Mouse (Mus musculus) erythroblast, embryonic 14.5 days (primary cell): ENCODE data around the gene Aimp1. TPM values are rescaled to one million over a fixed set of nuclear protein-coding genes. Genes with fewer than 3 reads are reported as not detected.

Source experiments
- H3K27me3 ChIP-seq: 2 replicates; pipeline ENCODE4 v1.6.1; 2012; ENCODE audit warnings: inconsistent platforms; ENCODE audit not compliant: control insufficient read depth
- H3K36me3 ChIP-seq: 2 replicates; pipeline ENCODE4 v1.6.1; 2012; ENCODE audit warnings: mild to moderate bottlenecking, inconsistent platforms; ENCODE audit not compliant: control insufficient read depth
- H3K4me1 ChIP-seq: 2 replicates; pipeline ENCODE4 v1.6.1; 2012; ENCODE audit warnings: inconsistent platforms; ENCODE audit not compliant: control insufficient read depth
- H3K4me3 ChIP-seq: replicated peaks from 2 replicates; pipeline ENCODE3; 2012; ENCODE audit warnings: moderate library complexity, mild to moderate bottlenecking, inconsistent platforms
- H3K9me3 ChIP-seq: 2 replicates; pipeline ENCODE4 v1.6.1; 2012; ENCODE audit warnings: low read length, inconsistent platforms, mixed read lengths; ENCODE audit not compliant: control insufficient read depth
- GATA1 ChIP-seq: IDR thresholded peaks from 2 replicates; pipeline ENCODE4 v1.6.1; 2012; ENCODE audit warnings: low read length, inconsistent platforms, mixed read lengths
- TAL1 ChIP-seq: IDR thresholded peaks from 3 replicates; pipeline ENCODE4 v1.6.1; 2012; ENCODE audit warnings: low read length, inconsistent platforms, mixed read lengths
- polyA plus RNA-seq: library from polyadenylated mRNA; stranded (reverse); fragments of >175 nt; gene quantifications from 2 replicates; pipeline ENCODE4 v1.2.3, GENCODE M21; 2012

Gene Aimp1
- polyA plus RNA-seq, 1 experiment, result 2.1 TPM

DNA sequence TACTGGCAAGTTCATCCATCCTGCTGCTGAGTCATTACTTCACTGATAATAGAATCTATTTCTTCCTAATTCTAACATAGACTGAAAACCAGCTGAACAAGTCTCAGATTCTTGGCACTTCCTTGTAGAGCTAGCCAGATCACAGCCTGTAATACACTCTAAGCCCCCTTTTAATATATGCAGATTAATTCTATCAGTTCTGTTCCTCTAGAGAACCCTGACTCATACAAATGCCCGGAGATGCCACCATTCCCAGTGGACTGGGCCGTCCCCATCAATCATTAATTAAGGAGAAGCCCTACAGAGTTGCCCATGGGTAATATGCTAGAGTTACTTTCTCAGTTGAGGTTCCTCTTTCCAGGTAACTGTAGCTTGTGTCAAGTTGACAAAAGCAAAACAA is 28.2 kb downstream of the Aimp1 start:
- peaks cover 23% of the 10 kb centered on the region for H3K36me3 ChIP-seq
- TF ChIP-seq GATA1, result no peak
- no peak for TF ChIP-seq TAL1
- no peaks in the 10 kb centered on the region for H3K4me1 ChIP-seq
- no peaks in the 10 kb centered on the region for H3K27me3 ChIP-seq
- no peak overlapping the region for H3K4me3 ChIP-seq
- H3K9me3 ChIP-seq, result no peaks in the 10 kb centered on the region

DNA sequence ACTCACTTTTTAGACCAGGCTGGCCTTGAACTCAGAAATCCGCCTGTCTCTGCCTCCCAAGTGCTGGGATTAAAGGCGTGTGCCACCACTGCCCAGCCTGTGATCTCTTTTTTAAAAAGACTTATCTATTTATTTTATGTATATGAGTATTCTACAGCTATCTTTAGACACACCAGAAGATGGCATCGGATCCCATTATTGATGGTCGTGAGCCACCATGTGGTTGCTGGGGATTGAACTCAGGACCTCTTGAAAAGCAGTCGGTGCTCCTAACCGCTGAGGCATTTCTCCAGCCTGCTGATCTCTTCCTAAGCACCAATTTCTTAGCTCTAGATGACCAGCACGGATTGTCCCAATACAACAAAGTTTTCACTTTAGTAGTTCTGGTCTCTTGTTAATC is 30.2 kb downstream of the Aimp1 start:
- Histone ChIP-seq H3K36me3 (peaks cover 3% of the 10 kb centered on the region), H3K4me1 (no peaks in the 10 kb centered on the region), H3K4me3 (no peak overlapping the region), H3K9me3 (no peaks in the 10 kb centered on the region), H3K27me3 (no peaks in the 10 kb centered on the region)
- TF ChIP-seq TAL1 (no peak), GATA1 (no peak)

DNA sequence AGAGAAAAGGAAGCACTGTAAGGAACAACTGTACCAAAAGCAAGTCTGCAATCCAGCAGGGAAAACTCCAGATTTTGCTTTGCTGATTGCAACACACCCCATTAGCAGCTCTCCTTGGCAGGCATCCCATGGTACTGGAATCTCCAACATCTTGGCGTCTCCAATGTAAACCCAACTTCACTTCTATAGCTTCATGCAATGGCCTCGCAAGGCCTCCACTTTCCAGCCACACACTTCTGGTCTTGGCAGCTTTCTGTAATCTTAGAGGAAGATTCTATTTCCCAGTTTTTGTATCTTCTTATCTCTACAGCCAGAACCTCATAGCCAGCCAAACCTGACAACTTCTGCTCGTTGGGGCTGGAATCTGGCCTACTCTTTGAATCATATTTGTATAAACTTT is 32.4 kb downstream of the Aimp1 start:
- H3K9me3 ChIP-seq, result no peaks in the 10 kb centered on the region
- H3K36me3 ChIP-seq, result no peaks in the 10 kb centered on the region
- H3K4me1 ChIP-seq, result no peaks in the 10 kb centered on the region
- H3K27me3 ChIP-seq, result no peaks in the 10 kb centered on the region
- TF ChIP-seq GATA1 (no peak), TAL1 (no peak)
- H3K4me3 ChIP-seq, result no peak overlapping the region

DNA sequence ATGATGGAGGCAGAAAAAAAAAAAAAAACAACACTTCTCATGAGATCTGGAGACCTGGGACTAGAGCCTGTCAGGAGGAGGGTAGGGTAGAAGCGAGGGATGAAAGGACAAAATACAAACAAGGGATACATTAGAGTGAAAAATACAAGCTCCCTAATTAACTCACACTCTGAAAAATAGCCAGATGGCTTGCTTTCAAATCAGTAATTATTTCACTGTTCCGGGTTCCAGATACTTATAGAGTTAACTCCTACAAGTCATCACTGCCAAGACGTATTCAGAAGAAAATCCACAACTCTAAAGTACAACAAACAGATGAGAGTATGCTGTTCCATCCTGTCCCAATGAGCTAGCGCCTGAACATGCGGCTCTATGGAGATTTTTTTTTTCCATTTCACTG is 34.0 kb downstream of the Aimp1 start:
- H3K4me1 ChIP-seq, result no peaks in the 10 kb centered on the region
- no peaks in the 10 kb centered on the region for H3K36me3 ChIP-seq
- TF ChIP-seq TAL1 (no peak), GATA1 (no peak)
- no peaks in the 10 kb centered on the region for H3K27me3 ChIP-seq
- no peak overlapping the region for H3K4me3 ChIP-seq
- no peaks in the 10 kb centered on the region for H3K9me3 ChIP-seq

DNA sequence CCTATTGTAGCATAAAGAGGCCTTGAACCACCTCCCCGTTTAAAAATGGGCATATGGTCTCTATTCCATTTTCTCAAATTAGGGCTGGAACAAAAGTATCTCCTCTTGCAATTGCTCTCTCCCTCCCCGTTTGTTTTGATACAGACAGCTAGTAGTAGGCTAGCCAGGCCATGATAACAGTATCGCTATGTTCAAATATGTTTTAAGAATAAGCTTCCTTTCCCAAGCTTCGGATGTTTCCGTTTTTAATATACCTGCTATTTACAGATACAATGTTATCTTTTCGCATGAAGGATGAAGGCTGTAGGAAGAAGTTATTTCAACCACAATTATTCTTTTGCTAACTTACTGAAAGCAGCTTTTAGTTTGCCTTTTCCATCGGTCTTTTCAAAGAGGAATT is 34.8 kb downstream of the Aimp1 start:
- Histone ChIP-seq H3K9me3 (no peaks in the 10 kb centered on the region), H3K36me3 (no peaks in the 10 kb centered on the region), H3K27me3 (no peaks in the 10 kb centered on the region), H3K4me1 (no peaks in the 10 kb centered on the region), H3K4me3 (no peak overlapping the region)
- no peak for TF ChIP-seq GATA1
- no peak for TF ChIP-seq TAL1

DNA sequence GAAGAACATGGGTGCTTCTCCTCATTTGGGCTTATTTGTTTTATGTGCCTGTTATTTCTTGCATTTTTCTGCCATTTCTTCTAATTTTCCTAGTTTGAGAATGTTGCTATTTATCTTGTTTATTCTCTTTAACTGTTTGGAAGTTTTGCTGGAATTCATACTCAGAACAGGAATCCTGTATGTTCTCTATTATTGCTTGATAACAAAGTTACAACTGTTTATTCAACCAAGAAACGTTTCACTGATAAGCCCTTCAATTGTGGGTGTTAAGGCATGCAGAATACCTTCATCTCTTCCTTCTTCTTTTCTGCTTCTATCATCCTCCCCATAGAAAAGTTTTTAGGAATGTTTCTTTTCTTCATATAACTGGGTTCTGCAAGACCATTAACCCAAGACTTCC is 37.4 kb downstream of the Aimp1 start:
- Histone ChIP-seq H3K4me1 (no peaks in the 10 kb centered on the region), H3K4me3 (no peak overlapping the region), H3K27me3 (no peaks in the 10 kb centered on the region), H3K9me3 (no peaks in the 10 kb centered on the region), H3K36me3 (no peaks in the 10 kb centered on the region)
- TF ChIP-seq GATA1 (no peak), TAL1 (no peak)

DNA sequence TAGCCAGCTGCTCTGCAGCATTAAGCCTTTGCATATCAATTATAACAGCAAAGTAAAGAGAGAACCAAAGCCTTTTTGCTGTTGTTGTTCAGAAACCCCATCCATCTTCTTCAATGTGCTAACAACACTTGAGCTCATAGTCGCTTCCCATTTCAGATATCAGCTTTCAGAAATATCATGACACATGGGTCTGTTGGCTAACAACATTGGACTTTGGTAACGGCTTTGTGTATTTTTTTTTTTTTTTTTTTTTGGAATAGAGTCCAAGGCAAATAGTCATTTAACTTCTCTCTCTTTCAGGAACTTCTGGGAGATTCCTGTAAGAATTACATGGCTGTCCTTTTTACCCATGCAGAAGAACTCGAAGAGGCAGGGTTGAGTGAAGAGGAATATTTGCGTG is 40.1 kb downstream of the Aimp1 start:
- Histone ChIP-seq H3K9me3 (no peaks in the 10 kb centered on the region), H3K36me3 (no peaks in the 10 kb centered on the region), H3K4me3 (no peak overlapping the region), H3K27me3 (no peaks in the 10 kb centered on the region), H3K4me1 (no peaks in the 10 kb centered on the region)
- TF ChIP-seq TAL1, result no peak
- TF ChIP-seq GATA1, result no peak

DNA sequence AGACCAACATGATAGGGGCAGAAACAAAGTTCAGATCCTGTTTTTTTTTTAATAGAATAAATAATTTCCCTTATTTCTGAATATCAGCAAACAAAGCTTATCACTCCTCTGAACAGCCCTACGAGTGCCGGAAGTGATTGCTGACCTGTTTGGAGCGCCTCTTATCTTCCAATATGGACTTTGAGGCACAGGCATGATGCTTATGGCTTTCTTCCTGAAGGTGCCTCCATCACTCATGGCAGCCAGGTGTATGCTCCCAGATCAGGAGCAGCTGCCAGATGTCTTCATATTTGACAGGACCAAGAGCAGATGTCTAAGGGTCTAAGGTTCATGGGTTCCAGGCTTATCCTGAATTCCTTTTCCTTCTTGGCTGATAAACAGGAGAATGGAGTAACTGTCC is 47.1 kb downstream of the Aimp1 start:
- TF ChIP-seq GATA1 (no peak), TAL1 (no peak)
- Histone ChIP-seq H3K27me3 (no peaks in the 10 kb centered on the region), H3K4me3 (no peak overlapping the region), H3K36me3 (no peaks in the 10 kb centered on the region), H3K4me1 (no peaks in the 10 kb centered on the region), H3K9me3 (no peaks in the 10 kb centered on the region)

DNA sequence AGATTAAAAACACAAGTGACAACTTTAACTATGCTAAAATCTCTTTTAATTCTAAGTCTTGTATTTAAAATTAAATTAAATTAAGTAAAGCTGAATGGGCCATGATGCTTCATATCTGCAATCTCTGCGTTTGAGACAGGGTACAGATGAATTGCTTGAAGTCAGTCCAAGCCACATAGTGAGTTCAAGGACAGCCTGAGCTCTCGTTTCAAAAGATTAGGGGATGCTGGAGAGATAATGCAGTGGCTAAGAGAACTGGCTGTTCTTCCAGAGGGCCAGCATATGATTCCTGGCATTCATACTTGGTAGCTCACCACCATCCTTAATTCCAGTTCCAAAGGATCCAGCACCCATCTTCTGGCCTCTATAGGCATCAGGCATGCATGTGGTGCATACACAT is 50.9 kb downstream of the Aimp1 start:
- Histone ChIP-seq H3K4me1 (no peaks in the 10 kb centered on the region), H3K9me3 (no peaks in the 10 kb centered on the region), H3K36me3 (no peaks in the 10 kb centered on the region), H3K27me3 (no peaks in the 10 kb centered on the region), H3K4me3 (no peak overlapping the region)
- TF ChIP-seq GATA1 (no peak), TAL1 (no peak)

DNA sequence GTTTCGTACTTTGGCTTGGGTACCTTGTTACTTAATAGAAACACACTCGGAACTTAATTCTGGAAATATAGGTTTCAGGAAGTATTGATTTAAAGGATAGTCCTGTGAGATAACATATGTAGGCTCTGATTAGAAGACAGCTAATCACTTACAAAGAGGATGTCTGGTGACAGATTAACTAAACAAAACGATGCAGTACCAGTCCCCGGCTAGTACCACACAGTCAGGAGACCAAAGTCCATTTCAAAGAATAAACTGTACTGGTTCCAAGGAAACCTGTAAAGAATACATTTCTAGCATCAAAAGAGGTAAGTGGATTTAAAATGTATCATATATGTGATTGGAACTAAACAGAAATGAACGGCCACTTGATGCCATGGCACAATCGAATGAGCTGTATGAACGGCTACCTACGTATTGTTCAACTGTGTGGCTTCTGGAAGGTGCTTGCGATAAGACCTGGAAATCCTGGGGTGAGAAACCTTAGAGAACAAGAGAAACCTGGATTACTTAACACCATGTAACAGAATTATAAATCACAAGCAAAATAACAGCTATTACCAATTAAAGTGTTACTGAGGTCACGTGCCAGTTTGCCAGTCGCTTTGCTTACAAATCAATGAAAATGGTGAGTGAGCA is 54.5 kb downstream of the Aimp1 start, which contains the start of gene Gimd1:
Gene Gimd1, plus strand, starts transcription at position 220 of the 639 bp plus-strand sequence.
- peak within 1 kb of the TSS; percentile 34 for H3K4me3 ChIP-seq

More for the DNA sequence above, 54.5 kb downstream of the Aimp1 start, which contains the start of gene Gimd1:
- H3K27me3 ChIP-seq, result no peaks in the 10 kb centered on the region
- H3K36me3 ChIP-seq, result no peaks in the 10 kb centered on the region
- no peak for TF ChIP-seq TAL1
- TF ChIP-seq GATA1, result no peak
- no peaks in the 10 kb centered on the region for H3K4me1 ChIP-seq
- H3K9me3 ChIP-seq, result no peaks in the 10 kb centered on the region
